Mouse (Mus musculus) MN1 (cell line): ENCODE measurements around the gene Akap1.
A peak's percentile ranks its signal among the peaks of the same experiment; 100 is the strongest.

Experiments used
- DNase-seq: peaks from one replicate; pipeline ENCODE4 v3.0.0-alpha.2; 2016; ENCODE audit warnings: low spot score

Akap1 gene

GRCm38 (mm10) chr11:88842315-88842975, 21.9 kb downstream of the Akap1 start:
- DNase-seq = no peak

- DNase-seq = peak; percentile 48
These were observed 23.0 kb downstream of the Akap1 start for GRCm38 (mm10) chr11:88841406-88841805.

GRCm38 (mm10) chr11:88840724-88841350, 23.5 kb downstream of the Akap1 start:
- DNase-seq = no peak

GRCm38 (mm10) chr11:88840292-88840691, 24.1 kb downstream of the Akap1 start:
- DNase-seq = no peak

- DNase-seq = no peak
These were observed 25.0 kb downstream of the Akap1 start for GRCm38 (mm10) chr11:88839379-88839778.

GRCm38 (mm10) chr11:88838630-88839029, 25.8 kb downstream of the Akap1 start:
- DNase-seq = no peak

GRCm38 (mm10) chr11:88834606-88835005, 29.8 kb downstream of the Akap1 start:
- DNase-seq = no peak

- DNase-seq = no peak
These were observed 30.3 kb downstream of the Akap1 start for GRCm38 (mm10) chr11:88834134-88834533.

GRCm38 (mm10) chr11:88833099-88833498, 31.3 kb downstream of the Akap1 start:
- no peak for DNase-seq

- peak; percentile 62 for DNase-seq
These were observed 34.1 kb downstream of the Akap1 start for GRCm38 (mm10) chr11:88830257-88830804.

GRCm38 (mm10) chr11:88828528-88828927, 35.9 kb downstream of the Akap1 start:
- peak; percentile 17 for DNase-seq

GRCm38 (mm10) chr11:88825909-88826308, 38.5 kb downstream of the Akap1 start:
- peak; percentile 57 for DNase-seq

- DNase-seq = peak; percentile 88
These were observed 41.4 kb downstream of the Akap1 start for GRCm38 (mm10) chr11:88822991-88823390.

GRCm38 (mm10) chr11:88822526-88822925, 41.9 kb downstream of the Akap1 start:
- DNase-seq = no peak

GRCm38 (mm10) chr11:88820742-88821576, 43.4 kb downstream of the Akap1 start:
- DNase-seq = no peak

GRCm38 (mm10) chr11:88820253-88820652, 44.1 kb downstream of the Akap1 start:
- no peak for DNase-seq

GRCm38 (mm10) chr11:88817061-88817460, 47.3 kb downstream of the Akap1 start:
- no peak for DNase-seq

- DNase-seq = no peak
These were observed 61.0 kb downstream of the Akap1 start for GRCm38 (mm10) chr11:88803231-88804010.

- DNase-seq = no peak
These were observed 68.2 kb downstream of the Akap1 start for GRCm38 (mm10) chr11:88796207-88796606.

GRCm38 (mm10) chr11:88789893-88790292, 74.5 kb downstream of the Akap1 start:
- no peak for DNase-seq

GRCm38 (mm10) chr11:88786816-88787215, 77.6 kb downstream of the Akap1 start:
- no peak for DNase-seq

GRCm38 (mm10) chr11:88783525-88783924, 80.9 kb downstream of the Akap1 start:
- no peak for DNase-seq
